In the genomic region with DNA sequence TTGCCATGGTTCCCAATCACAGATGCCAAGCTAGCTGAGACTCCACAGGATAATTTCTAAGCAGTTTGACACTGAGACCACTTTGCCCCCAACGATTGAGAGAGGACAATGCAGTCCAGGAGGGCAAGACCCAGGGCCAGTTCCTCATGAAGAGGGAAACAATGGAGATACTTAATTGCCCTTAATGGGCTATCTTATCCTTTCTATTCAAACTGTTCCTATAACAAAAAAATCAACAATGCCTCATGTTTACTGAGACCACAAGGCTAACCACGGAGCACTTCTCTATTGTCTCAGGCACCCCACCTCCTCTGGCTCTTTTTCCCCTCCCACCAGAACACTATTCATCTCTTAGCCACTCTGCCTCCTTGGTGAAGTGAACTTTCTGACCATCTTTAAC, we compare ENCODE assay signal across 23 mouse cellular contexts.
DNase-seq lines count a peak whose midpoint lies in the region; ATAC-seq lines count a peak whose summit lies in the region.
"Had no signal": no experiment of that assay in that cellular context is flagged by ENCODE, and none has a peak within 500 bp of the region (broad histone marks: within the 10 kb centered on the region; RNA-seq: fewer than 3 reads in every experiment).

No protein-coding gene starts in this region.

- WGBS in forebrain, embryonic 11.5 days: 9% methylated on average over 2 of the region's 2 CpGs

- H3K9ac ChIP-seq in forebrain, embryonic 11.5 days (ENCODE audit: low read length): no peak overlapping the region
- H3K9ac ChIP-seq: embryonic facial prominence, embryonic 12.5 days; forebrain, embryonic 12.5 days had no signal

- H3K4me2 ChIP-seq in forebrain, embryonic 11.5 days (ENCODE audit: low read depth, low read length, severe bottlenecking): no peak overlapping the region
- H3K4me2 ChIP-seq: embryonic facial prominence, embryonic 12.5 days; forebrain, embryonic 12.5 days had no signal

- DNase-seq in ES-CJ7 (ENCODE audit: low read depth, low spot score) (peak; percentile 71), R1 (ENCODE audit: low read depth, low spot score) (peak; percentile 60), ZHBTc4 (ENCODE audit: low read depth, low spot score) (peak; percentile 79)
- DNase-seq in retina, postnatal 1 day: peak; percentile 55
- DNase-seq in thymus, postnatal 36 days: no peak
- no peak for DNase-seq in cerebellum, postnatal 10 days
- DNase-seq in forebrain, embryonic 11.5 days (ENCODE audit: low spot score): no peak
- DNase-seq: adrenal gland, adult 8-10 months; adrenal gland, postnatal 14 days; cerebellum, adult 11 months; cerebellum, adult 18-20 months; cerebellum, adult 8-10 months; cerebellum, adult 9-11 months; cerebellum, postnatal 25 days had no signal

- H3K36me3 ChIP-seq in forebrain, embryonic 11.5 days (ENCODE audit: control insufficient read depth, insufficient read depth, low read length): no peaks in the 10 kb centered on the region
- H3K36me3 ChIP-seq: embryonic facial prominence, embryonic 10.5 days; embryonic facial prominence, embryonic 12.5 days; forebrain, embryonic 12.5 days had no signal

- no peak overlapping the region for H3K27ac ChIP-seq in forebrain, embryonic 11.5 days (ENCODE audit: low read depth, low read length)
- H3K27ac ChIP-seq: embryonic facial prominence, embryonic 10.5 days; embryonic facial prominence, embryonic 12.5 days; forebrain, embryonic 12.5 days had no signal

- H3K4me1 ChIP-seq in forebrain, embryonic 11.5 days (replicated peaks; ENCODE audit: control insufficient read depth, insufficient read depth, low read length): no peaks in the 10 kb centered on the region
- H3K4me1 ChIP-seq: embryonic facial prominence, embryonic 12.5 days; forebrain, embryonic 12.5 days had no signal

- ATAC-seq in monocyte, adult 5-6 weeks (replicated peaks; ENCODE audit: insufficient number of reproducible peaks, low FRiP score, low TSS enrichment, poor library complexity, severe bottlenecking): no peak
- ATAC-seq in forebrain, embryonic 11.5 days (replicated peaks; ENCODE audit: low FRiP score): no peak
- ATAC-seq: activated CD4-positive, CD25-positive, alpha-beta regulatory T cell, adult 4 months; CD4-positive, CD25-positive, alpha-beta regulatory T cell, adult 4 months; forebrain, embryonic 14.5 days; forebrain, embryonic 16.5 days had no signal

- H3K4me3 ChIP-seq in forebrain, embryonic 11.5 days (ENCODE audit: low read depth, low read length): no peak overlapping the region
- H3K4me3 ChIP-seq: embryonic facial prominence, embryonic 10.5 days; embryonic facial prominence, embryonic 12.5 days; forebrain, embryonic 12.5 days had no signal

- H3K27me3 ChIP-seq in forebrain, embryonic 11.5 days (ENCODE audit: control insufficient read depth, insufficient read depth, low read length): no peaks in the 10 kb centered on the region
- H3K27me3 ChIP-seq: CH12.LX; embryonic facial prominence, embryonic 12.5 days; forebrain, embryonic 12.5 days had no signal

- no peaks in the 10 kb centered on the region for H3K9me3 ChIP-seq in forebrain, embryonic 11.5 days (ENCODE audit: control insufficient read depth, low read length)
- H3K9me3 ChIP-seq: embryonic facial prominence, embryonic 10.5 days; embryonic facial prominence, embryonic 12.5 days; forebrain, embryonic 12.5 days had no signal

Comparison
In these comparisons a context has a peak if more than half of its experiments do, and no peak if none do; other contexts are left out.
1. DNase-seq: peak in ES-CJ7 (single experiment), R1 (single experiment), ZHBTc4 (single experiment) and retina, postnatal 1 day (single experiment); none in thymus, postnatal 36 days (0 of 2), cerebellum, postnatal 10 days (0 of 2) and forebrain, embryonic 11.5 days (single experiment).